Mouse (Mus musculus): Measurements from ENCODE around the gene Aldh1a2. TPM values are rescaled to one million over a fixed set of nuclear protein-coding genes. Genes with fewer than 3 reads are reported as not detected.

Aldh1a2 gene
- total and polyA plus RNA-seq, 2 experiments from 2014 or later = 19.9 to 27.3 TPM

DNA sequence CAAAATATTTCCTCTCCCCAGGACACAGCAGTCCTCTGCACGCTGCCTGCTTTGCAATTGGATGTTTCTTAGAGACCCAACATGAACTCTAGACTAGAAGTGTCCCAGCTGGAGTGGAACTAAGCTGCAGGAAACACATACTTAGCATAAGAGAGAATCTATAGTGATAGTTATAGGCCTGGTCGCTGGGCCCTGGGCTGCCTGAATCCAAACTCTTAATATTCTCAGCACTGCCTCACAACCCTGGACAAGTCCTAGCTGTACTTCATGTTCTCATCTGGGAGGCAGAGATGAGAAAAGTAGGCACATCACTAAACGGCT is 102.3 kb downstream of the Aldh1a2 start:
- 69% methylated on average over 3 of the region's 3 CpGs for WGBS
- ATAC-seq (ENCODE audit: low FRiP score) (no peak), DNase-seq (ENCODE audit: low spot score) (no peak)
- Histone ChIP-seq H3K4me3 (ENCODE audit: low read depth, low read length) (no peak overlapping the region), H3K27ac (ENCODE audit: low read depth, low read length) (no peak overlapping the region), H3K4me2 (ENCODE audit: low read depth, low read length, poor library complexity, severe bottlenecking) (no peak overlapping the region), H3K9me3 (ENCODE audit: low read length) (no peaks in the 10 kb centered on the region), H3K4me1 (ENCODE audit: insufficient read depth, low read length) (no peaks in the 10 kb centered on the region), H3K36me3 (ENCODE audit: insufficient read depth, low read length) (no peaks in the 10 kb centered on the region), H3K27me3 (ENCODE audit: insufficient read depth, low read length) (no peaks in the 10 kb centered on the region), H3K9ac (replicated peaks; ENCODE audit: low read length, poor library complexity, severe bottlenecking) (no peak overlapping the region)
- no peak for TF ChIP-seq CTCF (IDR thresholded peaks at IDR 0.05)

- no peaks in the 10 kb centered on the region for H3K4me1 ChIP-seq (ENCODE audit: insufficient read depth, low read length)
- DNase-seq (ENCODE audit: low spot score) = no peak
- no peak overlapping the region for H3K9ac ChIP-seq (replicated peaks; ENCODE audit: low read length, poor library complexity, severe bottlenecking)
- no peaks in the 10 kb centered on the region for H3K36me3 ChIP-seq (ENCODE audit: insufficient read depth, low read length)
- no peak for ATAC-seq (ENCODE audit: low FRiP score)
- no peaks in the 10 kb centered on the region for H3K9me3 ChIP-seq (ENCODE audit: low read length)
- no peak overlapping the region for H3K4me3 ChIP-seq (ENCODE audit: low read depth, low read length)
- no peaks in the 10 kb centered on the region for H3K27me3 ChIP-seq (ENCODE audit: insufficient read depth, low read length)
- no peak overlapping the region for H3K27ac ChIP-seq (ENCODE audit: low read depth, low read length)
- TF ChIP-seq CTCF (IDR thresholded peaks at IDR 0.05) = no peak
- WGBS = over 99% methylated on average over 5 of the region's 5 CpGs
- no peak overlapping the region for H3K4me2 ChIP-seq (ENCODE audit: low read depth, low read length, poor library complexity, severe bottlenecking)
These were observed 104.2 kb downstream of the Aldh1a2 start for GRCm38 (mm10) chr9:71319776-71320175.

- H3K27me3 ChIP-seq (ENCODE audit: insufficient read depth, low read length) = no peaks in the 10 kb centered on the region
- TF ChIP-seq CTCF (IDR thresholded peaks at IDR 0.05) = peak; percentile 25
- no peak overlapping the region for H3K27ac ChIP-seq (ENCODE audit: low read depth, low read length)
- WGBS = 51% methylated on average over 11 of the region's 11 CpGs
- H3K4me1 ChIP-seq (ENCODE audit: insufficient read depth, low read length) = no peaks in the 10 kb centered on the region
- DNase-seq (ENCODE audit: low spot score) (peak; percentile 22), ATAC-seq (ENCODE audit: low FRiP score) (no peak)
- no peaks in the 10 kb centered on the region for H3K36me3 ChIP-seq (ENCODE audit: insufficient read depth, low read length)
- H3K4me3 ChIP-seq (ENCODE audit: low read depth, low read length) = no peak overlapping the region
- no peak overlapping the region for H3K4me2 ChIP-seq (ENCODE audit: low read depth, low read length, poor library complexity, severe bottlenecking)
- no peak overlapping the region for H3K9ac ChIP-seq (replicated peaks; ENCODE audit: low read length, poor library complexity, severe bottlenecking)
- H3K9me3 ChIP-seq (ENCODE audit: low read length) = no peaks in the 10 kb centered on the region
These were observed 104.9 kb downstream of the Aldh1a2 start for GRCm38 (mm10) chr9:71320246-71321155.

DNA sequence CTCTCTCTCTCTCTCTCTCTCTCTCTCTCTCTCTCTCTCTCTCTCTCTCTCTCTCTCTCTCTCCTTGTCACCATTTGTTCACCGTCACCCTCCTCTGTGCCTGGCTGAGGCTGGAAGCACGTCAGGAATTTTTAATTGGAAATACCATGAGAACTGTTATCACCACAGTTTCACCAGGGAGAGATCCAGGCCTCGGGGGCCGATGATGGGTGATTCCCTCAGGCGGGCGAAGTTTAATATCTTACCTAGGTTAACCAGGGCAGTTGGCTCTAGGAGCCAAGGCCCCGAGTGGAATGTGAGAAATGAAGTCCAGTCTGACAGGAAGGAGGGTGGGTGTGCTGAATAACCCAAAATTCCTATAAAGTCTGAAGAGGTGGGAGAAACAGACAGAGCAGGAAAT is 105.8 kb downstream of the Aldh1a2 start:
- DNase-seq (ENCODE audit: low spot score) (no peak), ATAC-seq (ENCODE audit: low FRiP score) (no peak)
- no peak for TF ChIP-seq CTCF (IDR thresholded peaks at IDR 0.05)
- no peak overlapping the region for H3K4me2 ChIP-seq (ENCODE audit: low read depth, low read length, poor library complexity, severe bottlenecking)
- no peak overlapping the region for H3K9ac ChIP-seq (replicated peaks; ENCODE audit: low read length, poor library complexity, severe bottlenecking)
- no peak overlapping the region for H3K27ac ChIP-seq (ENCODE audit: low read depth, low read length)
- no peak overlapping the region for H3K4me3 ChIP-seq (ENCODE audit: low read depth, low read length)
- 72% methylated on average over 7 of the region's 7 CpGs for WGBS
- no peaks in the 10 kb centered on the region for H3K27me3 ChIP-seq (ENCODE audit: insufficient read depth, low read length)
- H3K4me1 ChIP-seq (ENCODE audit: insufficient read depth, low read length) = no peaks in the 10 kb centered on the region
- H3K36me3 ChIP-seq (ENCODE audit: insufficient read depth, low read length) = no peaks in the 10 kb centered on the region
- no peaks in the 10 kb centered on the region for H3K9me3 ChIP-seq (ENCODE audit: low read length)

- DNase-seq (ENCODE audit: low spot score) (no peak), ATAC-seq (ENCODE audit: low FRiP score) (no peak)
- H3K9ac ChIP-seq (replicated peaks; ENCODE audit: low read length, poor library complexity, severe bottlenecking) = no peak overlapping the region
- no peaks in the 10 kb centered on the region for H3K9me3 ChIP-seq (ENCODE audit: low read length)
- WGBS = 75% methylated on average over 6 of the region's 6 CpGs
- no peak overlapping the region for H3K27ac ChIP-seq (ENCODE audit: low read depth, low read length)
- no peaks in the 10 kb centered on the region for H3K4me1 ChIP-seq (ENCODE audit: insufficient read depth, low read length)
- H3K4me2 ChIP-seq (ENCODE audit: low read depth, low read length, poor library complexity, severe bottlenecking) = no peak overlapping the region
- H3K4me3 ChIP-seq (ENCODE audit: low read depth, low read length) = no peak overlapping the region
- H3K36me3 ChIP-seq (ENCODE audit: insufficient read depth, low read length) = no peaks in the 10 kb centered on the region
- no peaks in the 10 kb centered on the region for H3K27me3 ChIP-seq (ENCODE audit: insufficient read depth, low read length)
- no peak for TF ChIP-seq CTCF (IDR thresholded peaks at IDR 0.05)
These were observed 106.3 kb downstream of the Aldh1a2 start for GRCm38 (mm10) chr9:71321871-71322270.

- no peak for TF ChIP-seq CTCF (IDR thresholded peaks at IDR 0.05)
- 43% methylated on average over 1 of the region's 1 CpGs for WGBS
These were observed 107.8 kb downstream of the Aldh1a2 start for GRCm38 (mm10) chr9:71323303-71323952.

More at GRCm38 (mm10) chr9:71323303-71323952, 107.8 kb downstream of the Aldh1a2 start:
- ATAC-seq (ENCODE audit: low FRiP score) (no peak), DNase-seq (ENCODE audit: low spot score) (no peak)
- H3K4me2 ChIP-seq (ENCODE audit: low read depth, low read length, poor library complexity, severe bottlenecking) = no peak overlapping the region
- H3K27me3 ChIP-seq (ENCODE audit: insufficient read depth, low read length) = no peaks in the 10 kb centered on the region
- no peak overlapping the region for H3K27ac ChIP-seq (ENCODE audit: low read depth, low read length)
- H3K4me1 ChIP-seq (ENCODE audit: insufficient read depth, low read length) = no peaks in the 10 kb centered on the region
- no peaks in the 10 kb centered on the region for H3K9me3 ChIP-seq (ENCODE audit: low read length)
- H3K36me3 ChIP-seq (ENCODE audit: insufficient read depth, low read length) = no peaks in the 10 kb centered on the region
- H3K4me3 ChIP-seq (ENCODE audit: low read depth, low read length) = no peak overlapping the region
- H3K9ac ChIP-seq (replicated peaks; ENCODE audit: low read length, poor library complexity, severe bottlenecking) = no peak overlapping the region

Data from midbrain, postnatal 0 days (tissue).